Mouse (Mus musculus): ENCODE measurements at regions not wholly inside any gene's neighbourhood (a gene's known extent, or its start where the extent isn't known, plus 50 kb on each side); places are given as distances from the start of the nearest gene placed in this dataset.

DNA sequence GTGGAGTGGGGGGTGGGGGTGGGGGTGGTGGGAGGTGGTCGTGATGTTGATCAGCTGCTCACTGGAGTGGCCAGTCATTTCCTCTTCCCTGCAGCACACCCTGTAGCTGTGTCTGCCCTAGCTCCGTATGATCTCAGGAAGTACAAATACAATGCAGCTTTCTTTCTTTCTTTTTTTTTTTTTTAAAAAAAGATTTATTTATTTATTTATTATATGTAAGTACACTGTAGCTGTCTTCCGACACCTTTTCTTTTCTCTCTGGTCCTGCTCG is 87.2 kb upstream of the Tex13c2 start:
- DNase-seq (ENCODE audit: extremely low spot score), result no peak

GRCm38 (mm10) chrX:42431851-42432635 is 57.4 kb upstream of the Tex13c2 start:
- peak; percentile 29 for DNase-seq (ENCODE audit: extremely low spot score)

All from embryo, embryonic 9.5 days (tissue).